Mouse (Mus musculus) heart, adult 2 months (tissue): ENCODE results near the gene Gbp2. TPM values are rescaled to one million over a fixed set of nuclear protein-coding genes. Genes with fewer than 3 reads are reported as not detected.
"Not testable (repeated sequence)": the region's sequence is repeated elsewhere in the genome, so short reads cannot be mapped to it uniquely, and the experiment has no call there.

Experiments used
- DNase-seq, 2 experiments: peaks; one replicate each; pipeline ENCODE4 v3.0.0; 2021
- H3K27ac ChIP-seq: fragments of 200-600 bp; 2 replicates; pipeline ENCODE4 v1.8.1; 2022
- H3K27me3 ChIP-seq: fragments of 200-500 bp; 2 replicates; pipeline ENCODE4 v1.6.1; 2012; ENCODE audit warnings: mild to moderate bottlenecking, low read length, inconsistent platforms, mixed read lengths; ENCODE audit not compliant: control insufficient read depth, insufficient read depth
- H3K36me3 ChIP-seq: fragments of 200-500 bp; 2 replicates; pipeline ENCODE4 v1.6.1; 2012; ENCODE audit warnings: low read length, inconsistent platforms; ENCODE audit not compliant: control insufficient read depth, insufficient read depth
- H3K4me1 ChIP-seq: fragments of 200-500 bp; 2 replicates; pipeline ENCODE4 v1.6.1; 2011; ENCODE audit warnings: low read length; ENCODE audit not compliant: control insufficient read depth, insufficient read depth
- H3K4me3 ChIP-seq: fragments of 200-600 bp; 2 replicates; pipeline ENCODE4 v1.8.1; 2022
- H3K79me2 ChIP-seq: fragments of 200-500 bp; replicated peaks from 2 replicates; pipeline ENCODE4 v1.6.1; 2012; ENCODE audit warnings: mild to moderate bottlenecking, inconsistent platforms, low read length, moderate library complexity, mixed read lengths; ENCODE audit not compliant: control insufficient read depth, insufficient read depth
- H3K9ac ChIP-seq: fragments of 200-500 bp; 2 replicates; pipeline ENCODE4 v1.6.1; 2012; ENCODE audit warnings: low read depth, mild to moderate bottlenecking, control low read depth, inconsistent platforms, low read length, mixed read lengths
- CTCF ChIP-seq: fragments of 200-600 bp; IDR thresholded peaks from 2 replicates; pipeline ENCODE4 v1.8.1; 2022; ENCODE audit warnings: antibody characterized with exemption, mild to moderate bottlenecking, moderate library complexity
- EP300 ChIP-seq: fragments of 200-500 bp; IDR thresholded peaks from 2 replicates; pipeline ENCODE4 v1.6.1; 2011; ENCODE audit warnings: low read depth, low read length, control low read depth; ENCODE audit not compliant: insufficient read depth
- POLR2A ChIP-seq: fragments of 200-500 bp; IDR thresholded peaks from 2 replicates; pipeline ENCODE4 v1.6.1; 2011; ENCODE audit warnings: mild to moderate bottlenecking, low read depth, low read length, control low read depth; ENCODE audit not compliant: insufficient read depth
- WGBS: fragments of 180-500 bp; shearing (Covaris S2); methylation state at CpG from one replicate; pipeline ENCODE4 v1.1.7; 2018; 5-methylcytosine and 5-hydroxymethylcytosine counted together
- intact Hi-C: fragments of 180-260 bp; cut with DNase I; formaldehyde crosslinking; loops from one replicate; pipeline ENCODE4 v1.15.1; 2025
- polyA plus RNA-seq: library from polyadenylated mRNA; depleted of rRNA; stranded (reverse); fragments of >200 nt; gene quantifications from 2 replicates; pipeline ENCODE4 v1.2.3, GENCODE M21; 2012
- total RNA-seq, 2 experiments: library from RNA; stranded (reverse); gene quantifications; 2 replicates each; pipeline ENCODE4 v1.2.3; 2021

The Gbp2 gene
- total and polyA plus RNA-seq, 3 experiments: 9.5 to 16.0 (median 10.7) TPM

DNA sequence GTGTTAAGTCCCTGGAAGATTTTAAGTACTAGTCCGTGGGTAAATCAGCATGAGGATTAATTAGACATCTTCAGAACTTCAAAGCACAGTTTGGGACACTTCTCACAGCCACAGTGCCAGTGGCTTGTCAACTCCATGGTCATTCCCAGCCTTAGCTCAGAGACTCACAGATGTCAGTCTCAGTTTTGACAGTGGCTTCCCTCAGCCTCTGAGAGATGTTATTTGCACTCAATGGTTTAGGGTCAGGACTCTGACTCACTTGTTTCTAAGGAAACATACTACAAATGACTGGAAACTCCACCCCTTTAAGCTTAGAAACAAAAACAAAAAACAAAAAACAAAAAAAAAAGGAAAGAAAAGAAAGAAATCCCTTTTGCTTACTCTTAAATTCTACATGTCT is 796 bp upstream of the Gbp2 start:
- H3K9ac ChIP-seq: no peak overlapping the region; the same call in 1 of the 2 replicates
- intact Hi-C loops: loop anchor here (1.0 to 2.0 kb wide), 3 partner anchors 29 to 126 kb away; partner anchors contain the start of genes Gbp3 and Gbp5
- WGBS: 34% methylated on average over 1 of the region's 1 CpGs
- peak overlapping the region; percentile 61; the same call in 1 of the 2 replicates for H3K4me3 ChIP-seq
- H3K79me2 ChIP-seq: no peaks in the 10 kb centered on the region
- TF ChIP-seq POLR2A: no peak
- no peak for TF ChIP-seq CTCF
- no peak for TF ChIP-seq EP300
- no peaks in the 10 kb centered on the region for H3K27me3 ChIP-seq
- peaks cover 5% of the 10 kb centered on the region; the same call in 1 of the 2 replicates for H3K36me3 ChIP-seq
- H3K4me1 ChIP-seq: peaks cover 3% of the 10 kb centered on the region
- peak overlapping the region; percentile 87 for H3K27ac ChIP-seq
- DNase-seq: peak in 1 of 2 experiments; percentile 23

DNA sequence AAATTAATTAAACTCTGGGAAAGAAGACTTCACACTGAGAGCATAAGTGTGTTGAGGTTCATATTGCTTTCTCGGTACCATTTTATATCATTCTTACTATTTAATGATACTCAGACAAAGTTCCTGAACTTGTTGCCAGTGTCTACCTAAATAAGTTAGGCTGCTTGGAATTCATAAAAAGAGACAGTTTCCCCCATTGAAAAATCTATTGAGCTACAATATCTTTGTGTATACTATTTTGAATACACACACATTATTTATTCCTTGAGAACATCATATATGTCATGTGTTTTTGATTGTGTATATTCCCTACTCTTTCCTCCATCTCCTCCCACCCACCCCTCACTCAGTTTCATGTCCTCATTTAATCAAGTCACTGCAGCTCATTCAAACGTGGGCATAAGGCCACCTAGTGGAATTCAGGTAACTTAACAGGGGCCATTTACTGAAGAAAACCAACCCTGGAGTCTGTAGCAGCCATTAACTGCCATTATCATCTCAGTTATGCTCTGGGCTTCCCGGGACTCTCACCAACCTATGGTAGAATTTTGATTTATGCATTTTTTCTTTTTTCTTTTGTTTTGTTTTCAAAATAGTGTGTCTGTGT is 657 bp downstream of the Gbp2 start:
- H3K9ac ChIP-seq: peak overlapping the region; percentile 70
- H3K27me3 ChIP-seq: no peaks in the 10 kb centered on the region
- H3K4me1 ChIP-seq: peaks cover 3% of the 10 kb centered on the region
- peaks cover 5% of the 10 kb centered on the region; the same call in 1 of the 2 replicates for H3K36me3 ChIP-seq
- peak overlapping the region; percentile 61 for H3K4me3 ChIP-seq
- TF ChIP-seq POLR2A (no peak), CTCF (peak; percentile 72)
- intact Hi-C loops: loop anchor here (1.0 to 2.0 kb wide), 2 partner anchors 60 to 128 kb away; partner anchors contain the start of genes Gbp3 and Gbp5
- H3K27ac ChIP-seq: peak overlapping the region; percentile 87
- WGBS: 28% methylated on average over 3 of the region's 3 CpGs
- DNase-seq: peak in 1 of 2 experiments; percentile 23
- H3K79me2 ChIP-seq: no peaks in the 10 kb centered on the region

DNA sequence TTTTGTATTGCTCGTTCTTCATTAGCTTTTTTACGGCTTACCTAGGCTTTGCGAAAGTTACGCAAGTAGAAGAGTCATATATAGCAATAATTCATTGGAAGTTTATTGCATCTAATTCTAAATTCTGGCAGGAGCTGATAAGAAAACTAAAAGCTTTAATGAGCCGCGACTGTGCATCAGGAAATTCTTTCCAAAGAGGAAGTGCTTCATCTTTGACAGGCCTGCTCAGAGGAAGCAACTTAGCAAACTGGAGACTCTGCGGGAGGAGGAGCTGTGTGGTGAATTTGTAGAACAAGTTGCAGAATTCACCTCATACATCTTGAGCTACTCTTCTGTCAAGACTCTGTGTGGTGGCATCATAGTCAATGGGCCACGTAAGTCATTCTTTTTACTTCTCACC is 10.0 kb downstream of the Gbp2 start:
- Histone ChIP-seq H3K79me2 (no peaks in the 10 kb centered on the region), H3K9ac (no peak overlapping the region), H3K36me3 (peaks cover 8% of the 10 kb centered on the region), H3K4me1 (no peaks in the 10 kb centered on the region; the same call in 1 of the 2 replicates), H3K4me3 (no peak overlapping the region), H3K27me3 (no peaks in the 10 kb centered on the region), H3K27ac (no peak overlapping the region; the same call in 1 of the 2 replicates)
- TF ChIP-seq POLR2A: no peak
- no peak for TF ChIP-seq CTCF
- 65% methylated on average over 8 of the region's 8 CpGs for WGBS
- intact Hi-C loops: no loop called here
- no peak for DNase-seq

DNA sequence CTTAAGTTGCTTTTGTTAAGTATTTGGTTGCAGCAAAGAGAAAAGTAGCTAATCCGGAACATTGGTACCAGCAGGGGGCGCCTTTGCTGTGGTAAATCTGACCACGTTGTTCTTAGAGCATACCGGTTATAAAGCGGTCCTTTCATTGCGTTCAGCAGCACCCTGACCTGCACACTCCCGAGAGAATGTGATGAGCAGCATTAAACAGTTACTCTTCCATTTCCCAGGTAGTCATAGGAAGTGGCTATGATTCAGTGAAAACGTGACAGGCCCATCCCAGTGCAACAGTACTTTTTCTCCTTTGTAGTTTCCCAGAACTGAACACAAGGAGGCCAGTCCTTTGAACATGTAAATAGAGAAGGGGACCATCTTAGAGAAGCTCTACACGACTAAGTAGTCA is 19.8 kb downstream of the Gbp2 start:
- Histone ChIP-seq H3K4me3 (no peak overlapping the region), H3K27me3 (no peaks in the 10 kb centered on the region), H3K9ac (no peak overlapping the region), H3K36me3 (no peaks in the 10 kb centered on the region), H3K4me1 (peaks cover 3% of the 10 kb centered on the region; the same call in 1 of the 2 replicates), H3K27ac (no peak overlapping the region), H3K79me2 (no peaks in the 10 kb centered on the region)
- intact Hi-C loops: loop anchor here (1.0 kb wide), 1 partner anchor 68 kb away; no protein-coding TSS in a partner anchor
- DNase-seq: peak; percentile 44 to 79
- 6% methylated on average over 9 of the region's 9 CpGs for WGBS
- TF ChIP-seq POLR2A (no peak), CTCF (peak; percentile 76), EP300 (no peak)

DNA sequence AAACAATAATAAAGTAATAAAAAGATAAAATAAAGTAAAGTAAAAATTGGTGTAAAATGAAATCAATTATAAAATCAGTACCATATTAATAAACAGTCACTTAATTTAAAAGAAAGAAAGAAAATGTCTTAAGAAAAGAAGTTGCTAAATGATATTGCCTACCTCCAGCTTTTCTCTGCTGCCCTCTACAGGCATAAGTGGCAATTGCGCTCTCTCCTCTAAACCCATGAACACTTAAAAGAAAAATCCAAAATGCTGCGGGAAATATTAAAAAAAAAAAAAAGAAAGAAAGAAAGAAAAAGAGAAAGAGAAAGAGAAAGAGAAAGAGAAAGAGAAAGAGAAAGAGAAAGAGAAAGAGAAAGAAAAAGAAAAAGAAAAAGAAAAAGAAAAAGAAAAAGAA is 25.5 kb downstream of the Gbp2 start:
- H3K4me1 ChIP-seq, H3K27ac ChIP-seq, H3K27me3 ChIP-seq, H3K36me3 ChIP-seq, H3K79me2 ChIP-seq, H3K4me3 ChIP-seq, H3K9ac ChIP-seq: not testable (repeated sequence)
- TF ChIP-seq CTCF: peak; percentile 80
- peak; percentile 52 to 78 for DNase-seq
- intact Hi-C loops: loop anchor here (1.0 kb wide), 1 partner anchor 156 kb away; no protein-coding TSS in a partner anchor
- 1% methylated on average over 2 of the region's 2 CpGs for WGBS

DNA sequence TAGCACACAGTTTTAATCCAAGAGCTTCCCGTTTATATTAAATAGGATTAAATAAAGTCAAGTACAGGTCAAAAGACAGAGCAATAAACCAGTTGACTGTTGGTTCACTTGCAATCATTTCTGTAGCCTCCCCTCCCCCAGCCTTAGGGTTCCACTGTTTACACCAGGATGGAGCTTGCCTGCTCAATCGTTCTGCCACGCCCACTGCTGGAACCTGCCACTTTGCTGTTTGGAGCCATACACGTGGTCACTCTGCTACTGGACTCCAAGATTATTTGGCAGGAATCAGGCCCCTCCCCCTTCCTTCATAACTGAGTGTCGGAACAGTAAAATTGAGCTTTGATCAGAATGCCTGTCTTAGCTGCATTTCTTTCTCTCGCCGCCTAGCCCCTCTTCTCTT is 27.4 kb downstream of the Gbp2 start:
- H3K79me2 ChIP-seq, H3K27ac ChIP-seq, intact Hi-C loops, H3K27me3 ChIP-seq, H3K36me3 ChIP-seq, H3K4me3 ChIP-seq, DNase-seq, H3K4me1 ChIP-seq, H3K9ac ChIP-seq: not testable (repeated sequence)
- 46% methylated on average over 7 of the region's 7 CpGs for WGBS
